Mouse (Mus musculus): ENCODE measurements around the gene Pabpc1l. TPM values are rescaled to one million over a fixed set of nuclear protein-coding genes. Genes with fewer than 3 reads are reported as not detected.
"Not testable (repeated sequence)": the region's sequence is repeated elsewhere in the genome, so short reads cannot be mapped to it uniquely, and the experiment has no call there.

The Pabpc1l gene
- polyA plus RNA-seq, 2 experiments from 2014 or later, result 4.4 TPM; not detected in 1

- ATAC-seq, result no peak
Observed at GRCm38 (mm10) chr2:164038407-164039028, 13.3 kb downstream of the Pabpc1l start.

GRCm38 (mm10) chr2:164040949-164041348, 15.7 kb downstream of the Pabpc1l start:
- ATAC-seq, result no peak

GRCm38 (mm10) chr2:164041523-164041922, 16.3 kb downstream of the Pabpc1l start:
- no peak for ATAC-seq

GRCm38 (mm10) chr2:164047197-164047690, 22.0 kb downstream of the Pabpc1l start:
- peak; percentile 96 for ATAC-seq

GRCm38 (mm10) chr2:164053767-164054166, 28.5 kb downstream of the Pabpc1l start:
- no peak for ATAC-seq

GRCm38 (mm10) chr2:164054671-164055070, 29.4 kb downstream of the Pabpc1l start:
- ATAC-seq, result no peak

- no peak for ATAC-seq
Observed at GRCm38 (mm10) chr2:164059634-164060235, 34.5 kb downstream of the Pabpc1l start.

GRCm38 (mm10) chr2:164070142-164070764, 45.0 kb downstream of the Pabpc1l start, which contains the start of gene Stk4:
TSS of gene Stk4 (plus strand) at chr2:164070322.
- peak; percentile 16 for ATAC-seq

- ATAC-seq, result peak; percentile 50
Observed at GRCm38 (mm10) chr2:164070765-164071436, 45.7 kb downstream of the Pabpc1l start, which contains the start of gene Tomm34. TSS of gene Tomm34 (minus strand) at chr2:164071169.

GRCm38 (mm10) chr2:164071437-164071820, 46.2 kb downstream of the Pabpc1l start:
- not testable (repeated sequence) for ATAC-seq

GRCm38 (mm10) chr2:164072109-164072508, 46.9 kb downstream of the Pabpc1l start:
- ATAC-seq, result no peak

- no peak for ATAC-seq
Observed at GRCm38 (mm10) chr2:164073120-164073519, 47.9 kb downstream of the Pabpc1l start.

GRCm38 (mm10) chr2:164073918-164074578, 48.8 kb downstream of the Pabpc1l start:
- peak; percentile 76 for ATAC-seq

GRCm38 (mm10) chr2:164075088-164075487, 49.8 kb downstream of the Pabpc1l start:
- ATAC-seq, result peak; percentile 7

GRCm38 (mm10) chr2:164076874-164077425, 51.7 kb downstream of the Pabpc1l start:
- no peak for ATAC-seq

GRCm38 (mm10) chr2:164077875-164078274, 52.6 kb downstream of the Pabpc1l start:
- ATAC-seq, result no peak

GRCm38 (mm10) chr2:164079488-164079887, 54.2 kb downstream of the Pabpc1l start:
- ATAC-seq, result peak; percentile 69

GRCm38 (mm10) chr2:164081577-164081976, 56.3 kb downstream of the Pabpc1l start:
- no peak for ATAC-seq

GRCm38 (mm10) chr2:164082175-164082574, 56.9 kb downstream of the Pabpc1l start:
- no peak for ATAC-seq

GRCm38 (mm10) chr2:164083609-164084341, 58.5 kb downstream of the Pabpc1l start:
- peak; percentile 69 for ATAC-seq

GRCm38 (mm10) chr2:164084342-164084700, 59.1 kb downstream of the Pabpc1l start:
- ATAC-seq, result peak; percentile 49
